Mouse (Mus musculus) ovary, adult 18-20 months (tissue): Measurements from ENCODE around the gene Gabbr2.

ENCODE experiments used
- DNase-seq: peaks from one replicate; pipeline ENCODE4 v3.0.0; 2022; ENCODE audit warnings: low spot score, mixed read lengths

Gabbr2 gene

GRCm38 (mm10) chr4:46988824-46989223 lies 2.8 kb downstream of the Gabbr2 start:
- DNase-seq = no peak

GRCm38 (mm10) chr4:46988257-46988656 lies 3.4 kb downstream of the Gabbr2 start:
- no peak for DNase-seq

- no peak for DNase-seq
These were observed 3.9 kb downstream of the Gabbr2 start for GRCm38 (mm10) chr4:46987809-46988208.

- no peak for DNase-seq
These were observed 5.6 kb downstream of the Gabbr2 start for GRCm38 (mm10) chr4:46986054-46986453.

- no peak for DNase-seq
These were observed 8.8 kb downstream of the Gabbr2 start for GRCm38 (mm10) chr4:46982912-46983311.

GRCm38 (mm10) chr4:46982094-46982493 lies 9.6 kb downstream of the Gabbr2 start:
- no peak for DNase-seq

- no peak for DNase-seq
These were observed 13.3 kb downstream of the Gabbr2 start for GRCm38 (mm10) chr4:46978371-46978770.

- no peak for DNase-seq
These were observed 14.5 kb downstream of the Gabbr2 start for GRCm38 (mm10) chr4:46977161-46977560.

GRCm38 (mm10) chr4:46976671-46977071 lies 15.0 kb downstream of the Gabbr2 start:
- DNase-seq = no peak

- no peak for DNase-seq
These were observed 18.4 kb downstream of the Gabbr2 start for GRCm38 (mm10) chr4:46973322-46973721.

- no peak for DNase-seq
These were observed 23.7 kb downstream of the Gabbr2 start for GRCm38 (mm10) chr4:46967981-46968380.

GRCm38 (mm10) chr4:46966551-46966950 lies 25.1 kb downstream of the Gabbr2 start:
- DNase-seq = no peak

GRCm38 (mm10) chr4:46961403-46961802 lies 30.3 kb downstream of the Gabbr2 start:
- DNase-seq = no peak

GRCm38 (mm10) chr4:46960208-46960607 lies 31.5 kb downstream of the Gabbr2 start:
- no peak for DNase-seq

GRCm38 (mm10) chr4:46959776-46960175 lies 31.9 kb downstream of the Gabbr2 start:
- no peak for DNase-seq

- no peak for DNase-seq
These were observed 33.7 kb downstream of the Gabbr2 start for GRCm38 (mm10) chr4:46957955-46958354.

GRCm38 (mm10) chr4:46956966-46957365 lies 34.7 kb downstream of the Gabbr2 start:
- DNase-seq = no peak

- DNase-seq = no peak
These were observed 38.7 kb downstream of the Gabbr2 start for GRCm38 (mm10) chr4:46953021-46953420.

GRCm38 (mm10) chr4:46952562-46952961 lies 39.1 kb downstream of the Gabbr2 start:
- no peak for DNase-seq

- DNase-seq = no peak
These were observed 57.4 kb downstream of the Gabbr2 start for GRCm38 (mm10) chr4:46934291-46934690.

- DNase-seq = no peak
These were observed 58.1 kb downstream of the Gabbr2 start for GRCm38 (mm10) chr4:46933590-46933989.

- DNase-seq = no peak
These were observed 59.8 kb downstream of the Gabbr2 start for GRCm38 (mm10) chr4:46931706-46932397.

- no peak for DNase-seq
These were observed 63.6 kb downstream of the Gabbr2 start for GRCm38 (mm10) chr4:46928112-46928511.

- no peak for DNase-seq
These were observed 72.5 kb downstream of the Gabbr2 start for GRCm38 (mm10) chr4:46919144-46919543.
